Mouse (Mus musculus) embryonic facial prominence, embryonic 12.5 days (tissue): Measurements from ENCODE around the gene Lrp1. TPM values are rescaled to one million over a fixed set of nuclear protein-coding genes. Genes with fewer than 3 reads are reported as not detected.
A peak's percentile ranks its signal among the peaks of the same experiment; 100 is the strongest.

Experiments used
- ATAC-seq: fragments of 200-750 bp; cut with Nextera tagmentation; 2 replicates; pipeline ENCODE4 v1.8.0; 2017; ENCODE audit not compliant: insufficient number of reproducible peaks, insufficient read depth, low FRiP score, low TSS enrichment
- H3K27ac ChIP-seq: fragments of 300-500 bp; sonication (generic); 2 replicates; pipeline ENCODE4 v1.5.1; 2016; ENCODE audit warnings: mild to moderate bottlenecking
- H3K27me3 ChIP-seq: fragments of 300-500 bp; sonication (generic); 2 replicates; pipeline ENCODE4 v1.6.1; 2016; ENCODE audit warnings: mild to moderate bottlenecking, moderate library complexity
- H3K36me3 ChIP-seq: fragments of 300-500 bp; sonication (generic); 2 replicates; pipeline ENCODE4 v1.6.1; 2016; ENCODE audit warnings: mild to moderate bottlenecking
- H3K4me1 ChIP-seq: fragments of 300-500 bp; sonication (generic); 2 replicates; pipeline ENCODE4 v1.6.1; 2016
- H3K4me2 ChIP-seq: fragments of 300-500 bp; sonication (generic); replicated peaks from 2 replicates; pipeline ENCODE4 v1.6.1; 2016; ENCODE audit warnings: mild to moderate bottlenecking, moderate library complexity
- H3K4me3 ChIP-seq: fragments of 300-500 bp; sonication (generic); 2 replicates; pipeline ENCODE4 v1.5.1; 2016; ENCODE audit warnings: mild to moderate bottlenecking
- H3K9ac ChIP-seq: fragments of 300-500 bp; sonication (generic); 2 replicates; pipeline ENCODE4 v1.6.1; 2016; ENCODE audit warnings: mild to moderate bottlenecking, moderate library complexity
- H3K9me3 ChIP-seq: fragments of 300-500 bp; sonication (generic); 2 replicates; pipeline ENCODE4 v1.6.1; 2016; ENCODE audit warnings: mild to moderate bottlenecking, moderate library complexity
- WGBS: fragments of 180-500 bp; shearing (Covaris S2); methylation state at CpG from one replicate; pipeline ENCODE4 v1.1.7; 2016; 5-methylcytosine and 5-hydroxymethylcytosine counted together
- polyA plus RNA-seq: library from polyadenylated mRNA; unstranded; fragments of >200 nt; fragmentation: Nextera tagmentation; extraction: Ambion mirVana; gene quantifications from 2 replicates; pipeline ENCODE4 v1.2.1, GENCODE M21; 2016

The Lrp1 gene
- polyA plus RNA-seq, 1 experiment from 2014 or later: 115 TPM

GRCm38 (mm10) chr10:127542084-127542483 is 78.9 kb downstream of the Lrp1 start:
- Histone ChIP-seq H3K27ac (no peak overlapping the region), H3K27me3 (no peaks in the 10 kb centered on the region), H3K4me1 (no peaks in the 10 kb centered on the region), H3K4me2 (no peak overlapping the region), H3K9ac (no peak overlapping the region), H3K9me3 (no peaks in the 10 kb centered on the region), H3K4me3 (no peak overlapping the region), H3K36me3 (peaks cover 84% of the 10 kb centered on the region)
- 81% methylated on average over 13 of the region's 13 CpGs for WGBS
- ATAC-seq: no peak

GRCm38 (mm10) chr10:127541510-127541909 is 79.4 kb downstream of the Lrp1 start:
- ATAC-seq: no peak
- Histone ChIP-seq H3K27ac (no peak overlapping the region), H3K9me3 (no peaks in the 10 kb centered on the region), H3K4me2 (no peak overlapping the region), H3K27me3 (peaks cover 5% of the 10 kb centered on the region), H3K36me3 (peaks cover 78% of the 10 kb centered on the region), H3K4me1 (no peaks in the 10 kb centered on the region), H3K9ac (no peak overlapping the region), H3K4me3 (no peak overlapping the region)
- WGBS: 93% methylated on average over 8 of the region's 8 CpGs

GRCm38 (mm10) chr10:127537854-127538583 is 82.9 kb downstream of the Lrp1 start:
- 22% methylated on average over 7 of the region's 7 CpGs for WGBS
- ATAC-seq: no peak
- Histone ChIP-seq H3K27me3 (peaks cover 40% of the 10 kb centered on the region), H3K4me2 (no peak overlapping the region), H3K4me1 (peaks cover 19% of the 10 kb centered on the region), H3K27ac (no peak overlapping the region), H3K4me3 (no peak overlapping the region), H3K36me3 (peaks cover 45% of the 10 kb centered on the region), H3K9me3 (no peaks in the 10 kb centered on the region), H3K9ac (no peak overlapping the region)

GRCm38 (mm10) chr10:127536586-127537314 is 84.2 kb downstream of the Lrp1 start:
- WGBS: 10% methylated on average over 8 of the region's 8 CpGs
- H3K27me3 ChIP-seq: peaks cover 53% of the 10 kb centered on the region
- no peak overlapping the region for H3K4me2 ChIP-seq
- H3K9ac ChIP-seq: no peak overlapping the region
- H3K36me3 ChIP-seq: peaks cover 32% of the 10 kb centered on the region
- H3K27ac ChIP-seq: no peak overlapping the region
- ATAC-seq: no peak
- peaks cover 25% of the 10 kb centered on the region for H3K4me1 ChIP-seq
- no peak overlapping the region for H3K4me3 ChIP-seq
- H3K9me3 ChIP-seq: no peaks in the 10 kb centered on the region

GRCm38 (mm10) chr10:127534929-127535384 is 86.0 kb downstream of the Lrp1 start:
- Histone ChIP-seq H3K9me3 (no peaks in the 10 kb centered on the region), H3K4me3 (peak overlapping the region; percentile 42), H3K9ac (no peak overlapping the region), H3K4me2 (peak overlapping the region; percentile 76), H3K4me1 (peaks cover 30% of the 10 kb centered on the region), H3K27me3 (peaks cover 71% of the 10 kb centered on the region), H3K27ac (no peak overlapping the region), H3K36me3 (peaks cover 15% of the 10 kb centered on the region)
- WGBS: under 1% methylated on average over 30 of the region's 30 CpGs
- ATAC-seq: no peak

GRCm38 (mm10) chr10:127534036-127534928 is 86.7 kb downstream of the Lrp1 start, which contains the start of gene Nxph4:
Gene Nxph4 (minus strand): TSS chr10:127534559.
- H3K4me1 ChIP-seq: peaks cover 30% of the 10 kb centered on the region
- under 1% methylated on average over 75 of the region's 78 CpGs for WGBS
- peaks cover 9% of the 10 kb centered on the region for H3K36me3 ChIP-seq
- peak within 1 kb of the TSS; percentile 19 for H3K9ac ChIP-seq
- H3K27me3 ChIP-seq: peaks cover 78% of the 10 kb centered on the region
- H3K9me3 ChIP-seq: no peaks in the 10 kb centered on the region
- H3K4me3 ChIP-seq: peak within 1 kb of the TSS; percentile 42
- H3K27ac ChIP-seq: no peak within 1 kb of the TSS
- no peak for ATAC-seq
- peak within 1 kb of the TSS; percentile 76 for H3K4me2 ChIP-seq

GRCm38 (mm10) chr10:127531548-127531947 is 89.4 kb downstream of the Lrp1 start:
- H3K9me3 ChIP-seq: no peaks in the 10 kb centered on the region
- H3K36me3 ChIP-seq: no peaks in the 10 kb centered on the region
- 2% methylated on average over 4 of the region's 4 CpGs for WGBS
- H3K4me1 ChIP-seq: peaks cover 44% of the 10 kb centered on the region
- H3K4me2 ChIP-seq: no peak overlapping the region
- H3K27ac ChIP-seq: no peak overlapping the region
- H3K9ac ChIP-seq: no peak overlapping the region
- H3K4me3 ChIP-seq: no peak overlapping the region
- no peak for ATAC-seq
- peaks cover 100% of the 10 kb centered on the region for H3K27me3 ChIP-seq

- no peak overlapping the region for H3K27ac ChIP-seq
- no peak for ATAC-seq
These were observed 90.0 kb downstream of the Lrp1 start for GRCm38 (mm10) chr10:127530945-127531344.

GRCm38 (mm10) chr10:127527481-127527880 is 93.5 kb downstream of the Lrp1 start:
- no peak overlapping the region; the same call in 1 of the 2 replicates for H3K9ac ChIP-seq
- ATAC-seq: 0 out of 2 replicates have a peak, but pooled peaks have one; percentile 6
- no peak overlapping the region for H3K27ac ChIP-seq
- H3K36me3 ChIP-seq: no peaks in the 10 kb centered on the region
- H3K9me3 ChIP-seq: no peaks in the 10 kb centered on the region
- H3K27me3 ChIP-seq: peaks cover 94% of the 10 kb centered on the region
- 0 out of 2 replicates have a peak overlapping the region, but pooled peaks have one; percentile 5 for H3K4me3 ChIP-seq
- H3K4me1 ChIP-seq: peaks cover 46% of the 10 kb centered on the region
- WGBS: 4% methylated on average over 17 of the region's 17 CpGs
- no peak overlapping the region for H3K4me2 ChIP-seq

More at GRCm38 (mm10) chr10:127530945-127531344, 90.0 kb downstream of the Lrp1 start:
- 1% methylated on average over 23 of the region's 25 CpGs for whole genome bisulfite sequencing
- Histone ChIP-seq H3K4me2 (peak overlapping the region; percentile 40), H3K4me3 (peak overlapping the region; percentile 22), H3K9me3 (no peaks in the 10 kb centered on the region), H3K4me1 (peaks cover 50% of the 10 kb centered on the region), H3K27me3 (peaks cover 100% of the 10 kb centered on the region), H3K9ac (no peak overlapping the region), H3K36me3 (no peaks in the 10 kb centered on the region)

GRCm38 (mm10) chr10:127526681-127527080 is 94.3 kb downstream of the Lrp1 start:
- H3K36me3 ChIP-seq: no peaks in the 10 kb centered on the region
- ATAC-seq: no peak
- peak overlapping the region; percentile 36 for H3K4me2 ChIP-seq
- under 1% methylated on average over 26 of the region's 26 CpGs for whole genome bisulfite sequencing
- no peaks in the 10 kb centered on the region for H3K9me3 ChIP-seq
- H3K9ac ChIP-seq: no peak overlapping the region
- peaks cover 44% of the 10 kb centered on the region for H3K4me1 ChIP-seq
- peak overlapping the region; percentile 21 for H3K4me3 ChIP-seq
- peaks cover 86% of the 10 kb centered on the region for H3K27me3 ChIP-seq
- no peak overlapping the region for H3K27ac ChIP-seq

- peaks cover 50% of the 10 kb centered on the region for H3K4me1 ChIP-seq
- no peaks in the 10 kb centered on the region for H3K36me3 ChIP-seq
- 2% methylated on average over 26 of the region's 26 CpGs for WGBS
- no peak overlapping the region for H3K27ac ChIP-seq
- H3K9me3 ChIP-seq: no peaks in the 10 kb centered on the region
- peak overlapping the region; percentile 21 for H3K4me3 ChIP-seq
- H3K4me2 ChIP-seq: peak overlapping the region; percentile 36
- no peak for ATAC-seq
- H3K27me3 ChIP-seq: peaks cover 79% of the 10 kb centered on the region
- H3K9ac ChIP-seq: no peak overlapping the region
These were observed 94.9 kb downstream of the Lrp1 start for GRCm38 (mm10) chr10:127526048-127526447.
